In genomic region chr16:45249761-45250160, GRCm38 (mm10) we compare ENCODE assay signal across 19 mouse cellular contexts.
"Had no signal": no experiment of that assay in that cellular context is flagged by ENCODE, and none has a peak within 500 bp of the region (broad histone marks: within the 10 kb centered on the region; RNA-seq: fewer than 3 reads in every experiment).

No protein-coding gene starts in this region.

- H3K9me3 ChIP-seq: limb, embryonic 10.5 days; limb, embryonic 13.5 days; liver, embryonic 12.5 days; liver, embryonic 15.5 days; midbrain, embryonic 12.5 days; neural tube, embryonic 13.5 days; stomach, embryonic 15.5 days had no signal

- H3K4me2 ChIP-seq: limb, embryonic 13.5 days; liver, embryonic 12.5 days; liver, embryonic 15.5 days; midbrain, embryonic 12.5 days; neural tube, embryonic 13.5 days; stomach, embryonic 15.5 days had no signal

- H3K27ac ChIP-seq: layer of hippocampus, adult 2 months; limb, embryonic 10.5 days; limb, embryonic 13.5 days; liver, embryonic 12.5 days; liver, embryonic 15.5 days; macrophage; midbrain, embryonic 12.5 days; neural tube, embryonic 13.5 days; stomach, embryonic 15.5 days had no signal

- DNase-seq: liver; lung, adult 2 months; right cerebral cortex, postnatal 25 days; spleen, adult 18-20 months; thymus, postnatal 25 days had no signal

- H3K9ac ChIP-seq: limb, embryonic 13.5 days; liver, embryonic 12.5 days; liver, embryonic 15.5 days; midbrain, embryonic 12.5 days; neural tube, embryonic 13.5 days; stomach, embryonic 15.5 days had no signal

- H3K36me3 ChIP-seq: limb, embryonic 10.5 days; limb, embryonic 13.5 days; liver, embryonic 12.5 days; liver, embryonic 15.5 days; midbrain, embryonic 12.5 days; neural tube, embryonic 13.5 days; stomach, embryonic 15.5 days had no signal

- H3K27me3 ChIP-seq: limb, embryonic 13.5 days; liver, embryonic 12.5 days; liver, embryonic 15.5 days; midbrain, embryonic 12.5 days; neural tube, embryonic 13.5 days; stomach, embryonic 15.5 days had no signal

- ATAC-seq: inflammation-experienced regulatory T-cells, adult 6 months; intestine, embryonic 16.5 days; liver, embryonic 12.5 days; lung, postnatal 0 days; midbrain, embryonic 16.5 days had no signal

- H3K4me1 ChIP-seq: limb, embryonic 10.5 days; limb, embryonic 13.5 days; liver, embryonic 12.5 days; liver, embryonic 15.5 days; stomach, embryonic 15.5 days had no signal

- H3K4me3 ChIP-seq: layer of hippocampus, adult 2 months; limb, embryonic 10.5 days; limb, embryonic 13.5 days; liver, embryonic 12.5 days; liver, embryonic 15.5 days; midbrain, embryonic 12.5 days; myocyte; neural tube, embryonic 13.5 days; stomach, embryonic 15.5 days had no signal
